Mouse (Mus musculus): ENCODE results near the gene Spocd1. TPM values are rescaled to one million over a fixed set of nuclear protein-coding genes. Genes with fewer than 3 reads are reported as not detected.

Spocd1 gene
- polyA plus RNA-seq, 1 experiment from 2014 or later: not detected

DNA sequence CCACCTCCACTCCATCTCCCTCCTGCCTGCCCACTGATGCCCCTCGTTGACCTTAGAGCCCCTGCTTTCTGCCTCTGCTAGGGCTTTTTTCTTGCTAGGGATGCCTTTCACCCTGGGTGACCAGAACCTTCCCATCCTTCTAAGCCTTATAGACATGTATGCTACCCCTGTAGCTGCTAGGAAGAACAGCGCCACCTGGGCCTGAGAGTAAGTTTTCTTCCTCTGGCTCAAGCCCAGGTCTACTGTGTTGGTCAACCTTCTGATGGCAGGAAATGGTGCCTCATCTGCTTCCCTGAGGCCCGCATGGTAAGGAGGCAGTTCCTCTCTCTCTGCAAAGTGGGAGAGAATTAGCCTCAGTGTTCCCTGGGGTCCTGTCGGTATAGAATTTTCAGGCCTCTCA, 67.0 kb downstream of the Spocd1 start:
- no peak overlapping the region for H3K4me2 ChIP-seq (ENCODE audit: low read depth, low read length)
- H3K4me3 ChIP-seq (ENCODE audit: low read depth, low read length): no peak overlapping the region
- ATAC-seq (ENCODE audit: low read depth): no peak
- H3K36me3 ChIP-seq (ENCODE audit: control insufficient read depth, insufficient read depth, low read length): no peaks in the 10 kb centered on the region
- no peak overlapping the region for H3K27ac ChIP-seq (ENCODE audit: low read depth, low read length)
- H3K27me3 ChIP-seq (ENCODE audit: control insufficient read depth, insufficient read depth, low read length): no peaks in the 10 kb centered on the region
- no peaks in the 10 kb centered on the region for H3K9me3 ChIP-seq (ENCODE audit: control insufficient read depth, low read length)
- WGBS: 75% methylated on average over 4 of the region's 4 CpGs
- no peak overlapping the region for H3K9ac ChIP-seq (replicated peaks; ENCODE audit: low read depth, low read length)
- H3K4me1 ChIP-seq (ENCODE audit: control insufficient read depth, insufficient read depth, low read length): peaks cover 15% of the 10 kb centered on the region

DNA sequence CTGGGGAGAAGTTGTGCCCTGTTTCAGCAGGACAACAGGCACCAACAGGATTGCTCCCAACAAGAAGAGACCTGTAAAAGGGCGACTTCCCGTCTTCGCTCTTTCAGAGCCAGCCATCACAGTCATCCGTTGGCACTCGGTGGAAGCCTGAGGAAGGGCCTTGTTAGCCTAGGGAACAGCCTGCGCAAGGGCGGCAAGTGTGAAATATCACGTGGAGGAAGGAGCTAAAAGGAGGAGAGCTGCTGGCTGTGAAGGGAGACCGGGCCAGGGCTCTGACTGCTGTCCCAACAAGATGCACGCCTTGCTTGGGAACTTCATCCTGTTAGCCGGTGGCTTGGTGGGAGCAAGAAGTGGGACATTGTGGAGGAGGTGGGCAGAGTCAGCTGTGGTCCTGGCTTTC, 69.1 kb downstream of the Spocd1 start:
- Histone ChIP-seq H3K36me3 (ENCODE audit: control insufficient read depth, insufficient read depth, low read length) (no peaks in the 10 kb centered on the region), H3K4me2 (ENCODE audit: low read depth, low read length) (no peak overlapping the region), H3K27me3 (ENCODE audit: control insufficient read depth, insufficient read depth, low read length) (no peaks in the 10 kb centered on the region), H3K4me3 (ENCODE audit: low read depth, low read length) (no peak overlapping the region), H3K4me1 (ENCODE audit: control insufficient read depth, insufficient read depth, low read length) (peaks cover 24% of the 10 kb centered on the region), H3K9ac (replicated peaks; ENCODE audit: low read depth, low read length) (no peak overlapping the region), H3K9me3 (ENCODE audit: control insufficient read depth, low read length) (no peaks in the 10 kb centered on the region), H3K27ac (ENCODE audit: low read depth, low read length) (no peak overlapping the region)
- no peak for ATAC-seq (ENCODE audit: low read depth)
- 75% methylated on average over 11 of the region's 11 CpGs for WGBS

DNA sequence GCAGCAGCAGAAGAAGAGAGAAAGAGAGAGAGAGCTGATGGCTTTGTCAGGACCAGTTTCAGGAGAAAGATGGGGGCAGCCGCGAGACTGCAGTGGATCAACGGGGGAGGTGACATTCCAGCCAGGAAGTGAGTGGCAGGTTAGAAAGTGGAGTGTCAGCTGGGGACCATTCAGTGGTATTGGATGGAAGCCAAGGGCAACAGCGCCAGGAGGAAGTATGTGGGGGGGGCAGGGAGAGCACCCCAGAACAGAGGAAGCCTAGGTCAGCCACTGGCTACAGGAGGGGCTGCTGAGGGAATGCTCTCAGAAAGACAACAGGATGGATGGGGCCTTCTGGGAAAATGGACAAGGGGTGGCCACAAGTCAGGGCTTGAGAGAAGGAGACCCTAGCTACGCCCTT, 72.7 kb downstream of the Spocd1 start:
- H3K27ac ChIP-seq (ENCODE audit: low read depth, low read length): peak overlapping the region; percentile 44; the same call in 1 of the 2 replicates
- no peak overlapping the region for H3K4me3 ChIP-seq (ENCODE audit: low read depth, low read length)
- peaks cover 14% of the 10 kb centered on the region for H3K4me1 ChIP-seq (ENCODE audit: control insufficient read depth, insufficient read depth, low read length)
- no peaks in the 10 kb centered on the region for H3K9me3 ChIP-seq (ENCODE audit: control insufficient read depth, low read length)
- WGBS: 36% methylated on average over 5 of the region's 5 CpGs
- H3K36me3 ChIP-seq (ENCODE audit: control insufficient read depth, insufficient read depth, low read length): no peaks in the 10 kb centered on the region
- H3K4me2 ChIP-seq (ENCODE audit: low read depth, low read length): no peak overlapping the region
- no peaks in the 10 kb centered on the region for H3K27me3 ChIP-seq (ENCODE audit: control insufficient read depth, insufficient read depth, low read length)
- ATAC-seq (ENCODE audit: low read depth): peak; percentile 41; the same call in 1 of the 2 replicates
- H3K9ac ChIP-seq (replicated peaks; ENCODE audit: low read depth, low read length): no peak overlapping the region

DNA sequence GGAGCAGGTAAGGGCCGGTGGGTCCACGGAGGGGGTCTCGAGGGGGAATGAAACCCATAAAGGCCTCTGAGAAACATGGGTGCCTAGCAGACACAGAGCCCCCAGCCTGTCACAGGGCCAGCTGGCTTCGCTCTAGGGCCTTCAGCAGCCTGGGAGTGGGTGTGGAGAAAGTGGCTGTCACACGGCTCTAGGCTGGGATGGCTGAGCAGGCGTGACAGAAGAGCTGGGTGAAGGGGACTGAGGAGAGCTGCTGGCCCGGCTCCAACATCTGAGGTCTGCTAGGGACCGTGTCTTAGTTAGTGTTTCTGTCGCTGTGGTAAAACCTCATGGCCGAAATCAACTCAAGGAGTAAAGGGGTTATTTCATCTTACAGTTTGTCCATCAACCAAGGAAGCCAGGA, 73.1 kb downstream of the Spocd1 start:
- Histone ChIP-seq H3K27me3 (ENCODE audit: control insufficient read depth, insufficient read depth, low read length) (no peaks in the 10 kb centered on the region), H3K4me1 (ENCODE audit: control insufficient read depth, insufficient read depth, low read length) (peaks cover 14% of the 10 kb centered on the region), H3K9me3 (ENCODE audit: control insufficient read depth, low read length) (no peaks in the 10 kb centered on the region), H3K27ac (ENCODE audit: low read depth, low read length) (peak overlapping the region; percentile 44; the same call in 1 of the 2 replicates), H3K4me2 (ENCODE audit: low read depth, low read length) (no peak overlapping the region), H3K4me3 (ENCODE audit: low read depth, low read length) (no peak overlapping the region), H3K9ac (replicated peaks; ENCODE audit: low read depth, low read length) (no peak overlapping the region), H3K36me3 (ENCODE audit: control insufficient read depth, insufficient read depth, low read length) (no peaks in the 10 kb centered on the region)
- peak; percentile 54; the same call in 1 of the 2 replicates for ATAC-seq (ENCODE audit: low read depth)
- 61% methylated on average over 10 of the region's 10 CpGs for WGBS

DNA sequence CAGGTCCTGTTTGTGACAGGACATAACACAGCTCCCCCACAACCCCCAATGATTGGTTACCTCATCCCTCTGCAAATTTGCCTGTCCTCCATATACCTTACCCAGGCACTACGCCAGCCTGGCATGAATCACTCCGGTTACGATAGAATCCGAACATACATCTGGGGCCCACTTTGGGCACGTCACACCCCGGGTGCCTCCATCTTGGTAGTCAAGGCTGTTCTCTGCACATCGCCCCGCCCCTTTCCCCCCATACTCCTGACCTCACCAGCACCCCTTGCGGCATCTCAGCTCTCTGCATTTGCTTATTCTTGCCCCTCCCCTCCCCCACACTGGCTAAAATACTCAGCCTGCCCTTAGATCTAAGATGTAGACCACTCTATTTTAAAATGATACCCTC, 76.5 kb downstream of the Spocd1 start:
- WGBS: 59% methylated on average over 9 of the region's 9 CpGs
- no peak for ATAC-seq (ENCODE audit: low read depth)
- no peak overlapping the region for H3K4me2 ChIP-seq (ENCODE audit: low read depth, low read length)
- no peaks in the 10 kb centered on the region for H3K27me3 ChIP-seq (ENCODE audit: control insufficient read depth, insufficient read depth, low read length)
- H3K4me1 ChIP-seq (ENCODE audit: control insufficient read depth, insufficient read depth, low read length): peaks cover 9% of the 10 kb centered on the region
- H3K4me3 ChIP-seq (ENCODE audit: low read depth, low read length): no peak overlapping the region
- H3K27ac ChIP-seq (ENCODE audit: low read depth, low read length): no peak overlapping the region
- no peaks in the 10 kb centered on the region for H3K36me3 ChIP-seq (ENCODE audit: control insufficient read depth, insufficient read depth, low read length)
- no peak overlapping the region for H3K9ac ChIP-seq (replicated peaks; ENCODE audit: low read depth, low read length)
- H3K9me3 ChIP-seq (ENCODE audit: control insufficient read depth, low read length): no peaks in the 10 kb centered on the region

DNA sequence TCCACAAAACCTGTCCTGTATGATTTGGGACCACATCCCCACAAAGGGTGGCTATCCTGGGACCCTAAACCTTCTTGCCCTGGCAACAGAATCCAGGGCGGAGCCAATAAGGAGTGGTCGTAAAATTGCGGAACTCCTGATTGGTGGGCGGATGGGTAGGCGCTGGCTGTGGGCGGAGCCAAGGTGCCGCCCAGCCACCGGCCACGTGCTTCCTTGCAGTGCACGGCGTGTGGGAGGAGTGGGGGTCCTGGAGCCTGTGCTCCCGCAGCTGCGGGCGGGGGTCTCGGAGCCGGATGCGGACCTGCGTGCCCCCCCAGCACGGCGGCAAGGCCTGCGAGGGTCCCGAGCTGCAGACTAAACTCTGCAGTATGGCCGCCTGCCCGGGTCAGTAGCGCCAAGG, 77.5 kb downstream of the Spocd1 start:
- no peak overlapping the region for H3K4me3 ChIP-seq (ENCODE audit: low read depth, low read length)
- no peak for ATAC-seq (ENCODE audit: low read depth)
- 22% methylated on average over 25 of the region's 25 CpGs for whole genome bisulfite sequencing
- peaks cover 6% of the 10 kb centered on the region for H3K4me1 ChIP-seq (ENCODE audit: control insufficient read depth, insufficient read depth, low read length)
- H3K4me2 ChIP-seq (ENCODE audit: low read depth, low read length): peak overlapping the region; percentile 26; the same call in 1 of the 2 replicates
- no peaks in the 10 kb centered on the region for H3K9me3 ChIP-seq (ENCODE audit: control insufficient read depth, low read length)
- H3K36me3 ChIP-seq (ENCODE audit: control insufficient read depth, insufficient read depth, low read length): no peaks in the 10 kb centered on the region
- H3K27ac ChIP-seq (ENCODE audit: low read depth, low read length): no peak overlapping the region
- no peaks in the 10 kb centered on the region for H3K27me3 ChIP-seq (ENCODE audit: control insufficient read depth, insufficient read depth, low read length)
- no peak overlapping the region for H3K9ac ChIP-seq (replicated peaks; ENCODE audit: low read depth, low read length)

Other genes starting within 250 kb of the Spocd1 start
- gene Tmem39b, start 232.4 kb upstream of the Spocd1 start, polyA plus RNA-seq (2014; fragmentation: Nextera tagmentation; extraction: Ambion mirVana): 22.9 and 23.3 TPM in 2 replicates
- 105 and 141 TPM in 2 replicates for gene Khdrbs1, start 186.9 kb upstream of the Spocd1 start, polyA plus RNA-seq (2014; fragmentation: Nextera tagmentation; extraction: Ambion mirVana)
- gene Ptp4a2, start 118.0 kb upstream of the Spocd1 start, polyA plus RNA-seq (2014; fragmentation: Nextera tagmentation; extraction: Ambion mirVana): 163 and 234 TPM in 2 replicates
- 15.4 and 17.1 TPM in 2 replicates for gene Adgrb2, start 55.6 kb downstream of the Spocd1 start, polyA plus RNA-seq (2014; fragmentation: Nextera tagmentation; extraction: Ambion mirVana)
- gene Col16a1, start 118.6 kb downstream of the Spocd1 start, polyA plus RNA-seq (2014; fragmentation: Nextera tagmentation; extraction: Ambion mirVana): 5.8 and 18.2 TPM in 2 replicates
- 66.2 and 68.3 TPM in 2 replicates for gene Pef1, start 173.3 kb downstream of the Spocd1 start, polyA plus RNA-seq (2014; fragmentation: Nextera tagmentation; extraction: Ambion mirVana)
- 1.2 and 1.8 TPM in 2 replicates for gene Hcrtr1, start 210.1 kb downstream of the Spocd1 start, polyA plus RNA-seq (2014; fragmentation: Nextera tagmentation; extraction: Ambion mirVana)
- gene Tinagl1, start 245.9 kb downstream of the Spocd1 start, polyA plus RNA-seq (2014; fragmentation: Nextera tagmentation; extraction: Ambion mirVana): 0.79 and 4.7 TPM in 2 replicates

All from neural tube, embryonic 14.5 days (tissue).